Mouse (Mus musculus): ENCODE results near the gene Dnajc12.

- no peak for TF ChIP-seq GATA1 (IDR thresholded peaks at IDR 0.05; ENCODE audit: low read depth, low read length)
- TF ChIP-seq MEF2A (IDR thresholded peaks at IDR 0.05; ENCODE audit: extremely low read depth, insufficient replicate concordance, low read depth, low read length, poor library complexity, severe bottlenecking) = no peak
These were observed 34.0 kb upstream of the Dnajc12 start for GRCm38 (mm10) chr10:63348291-63348690.
